Mouse (Mus musculus) midbrain, postnatal 0 days (tissue): Measurements from ENCODE around the gene Ccdc103. TPM values are rescaled to one million over a fixed set of nuclear protein-coding genes. Genes with fewer than 3 reads are reported as not detected.

Experiments used
- ATAC-seq: fragments of 200-750 bp; cut with Nextera tagmentation; 2 replicates; pipeline ENCODE4 v1.8.0; 2017; ENCODE audit warnings: moderate number of reproducible peaks, mild to moderate bottlenecking, moderate TSS enrichment, moderate library complexity; ENCODE audit not compliant: low FRiP score
- DNase-seq: peaks from one replicate; pipeline ENCODE4 v3.0.0-alpha.2; 2015; ENCODE audit warnings: low spot score
- H3K27ac ChIP-seq: fragments of 300-500 bp; sonication (generic); 2 replicates; pipeline ENCODE4 v1.5.1; 2014; ENCODE audit warnings: low read depth, mild to moderate bottlenecking, low read length, mixed read lengths
- H3K27me3 ChIP-seq: fragments of 300-500 bp; sonication (generic); 2 replicates; pipeline ENCODE4 v1.6.1; 2014; ENCODE audit warnings: low read length, control low read depth, mixed read lengths; ENCODE audit not compliant: insufficient read depth
- H3K36me3 ChIP-seq: fragments of 300-500 bp; sonication (generic); 2 replicates; pipeline ENCODE4 v1.6.1; 2014; ENCODE audit warnings: low read length, control low read depth, mixed read lengths; ENCODE audit not compliant: insufficient read depth
- H3K4me1 ChIP-seq: fragments of 300-500 bp; sonication (generic); 2 replicates; pipeline ENCODE4 v1.6.1; 2014; ENCODE audit warnings: mild to moderate bottlenecking, control low read depth, antibody characterized with exemption, low read length, mixed read lengths; ENCODE audit not compliant: insufficient read depth
- H3K4me2 ChIP-seq: fragments of 300-500 bp; sonication (generic); 2 replicates; pipeline ENCODE4 v1.6.1; 2014; ENCODE audit warnings: low read depth, mild to moderate bottlenecking, low read length, mixed read lengths; ENCODE audit not compliant: poor library complexity, severe bottlenecking
- H3K4me3 ChIP-seq: fragments of 300-500 bp; sonication (generic); 2 replicates; pipeline ENCODE4 v1.5.1; 2014; ENCODE audit warnings: low read depth, mild to moderate bottlenecking, low read length, moderate library complexity
- H3K9ac ChIP-seq: fragments of 300-500 bp; sonication (generic); replicated peaks from 2 replicates; pipeline ENCODE4 v1.6.1; 2014; ENCODE audit warnings: mild to moderate bottlenecking, low read length, moderate library complexity, mixed read lengths; ENCODE audit not compliant: poor library complexity, severe bottlenecking
- H3K9me3 ChIP-seq: fragments of 300-500 bp; sonication (generic); 2 replicates; pipeline ENCODE4 v1.6.1; 2016; ENCODE audit warnings: low read length, control low read depth
- CTCF ChIP-seq: IDR thresholded peaks from 2 replicates; pipeline ENCODE4 v1.5.1; 2016; ENCODE audit warnings: antibody characterized with exemption, mild to moderate bottlenecking
- WGBS: fragments of 180-500 bp; shearing (Covaris S2); extraction: QIAGEN DNeasy Blood & Tissue Kit; methylation state at CpG from one replicate; pipeline ENCODE4 v1.1.7; 2014; 5-methylcytosine and 5-hydroxymethylcytosine counted together
- polyA plus RNA-seq: library from polyadenylated mRNA; unstranded; fragments of >200 nt; fragmentation: Nextera tagmentation; extraction: Ambion mirVana; gene quantifications from 2 replicates; pipeline ENCODE4 v1.2.1, GENCODE M21; 2015
- total RNA-seq: library from RNA; depleted of rRNA; stranded (reverse); fragments of >200 nt; gene quantifications from 2 replicates; pipeline ENCODE4 v1.2.3, GENCODE M21; 2014; rRNA removed

Gene Ccdc103
- 0.33 and 1.6 TPM in 2 replicates for total RNA-seq
- polyA plus RNA-seq, result 1.7 and 1.8 TPM in 2 replicates

DNA sequence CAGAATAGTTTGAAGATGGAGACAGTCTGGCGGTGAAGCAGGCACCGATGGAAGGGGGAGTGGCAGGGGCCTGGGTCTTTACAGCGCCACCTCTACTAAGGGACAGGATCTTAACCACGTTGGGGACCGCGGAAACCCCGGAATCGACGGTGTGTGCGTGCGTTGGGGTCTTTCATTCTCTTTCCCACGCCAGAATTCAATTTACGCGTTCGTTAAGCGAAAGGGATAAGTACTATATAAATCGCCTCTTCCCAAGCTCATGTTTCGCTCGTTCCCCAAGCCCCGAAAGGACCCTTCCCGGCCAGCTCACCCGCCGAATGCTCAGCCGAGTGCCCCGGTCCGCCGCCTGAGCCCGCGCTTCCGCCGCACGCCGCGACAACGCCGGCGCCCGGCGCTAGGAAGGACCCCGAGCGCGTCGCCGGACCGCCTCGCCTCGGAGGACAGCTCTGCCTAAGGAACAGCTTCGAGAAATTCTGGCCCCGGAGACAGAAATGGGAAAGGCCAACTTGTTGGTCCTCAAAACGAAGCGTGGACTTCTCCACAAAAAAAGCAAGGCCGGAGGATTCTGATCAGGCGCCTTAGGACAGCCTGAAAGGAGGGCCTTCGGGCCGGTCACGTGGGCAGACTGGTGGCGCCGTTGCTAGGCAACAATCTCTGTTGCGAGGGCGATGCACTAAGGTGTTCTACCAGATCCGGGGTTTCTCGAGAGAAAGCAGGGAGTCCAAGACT, at the start of gene Ccdc103, which contains the start of gene Eftud2:
Gene Ccdc103 (plus strand): TSS at position 620 of the 729 bp plus-strand sequence.
Gene Eftud2 (minus strand): TSS at position 401 of the 729 bp plus-strand sequence.
- H3K36me3 ChIP-seq, result peaks cover 10% of the 10 kb centered on the region
- H3K9me3 ChIP-seq, result no peaks in the 10 kb centered on the region
- H3K27ac ChIP-seq, result peak within 1 kb of the TSS; percentile 85
- peak; percentile 93 for DNase-seq
- peak within 1 kb of the TSS; percentile 67 for H3K9ac ChIP-seq
- no peaks in the 10 kb centered on the region for H3K27me3 ChIP-seq
- peak within 1 kb of the TSS; percentile 69 for H3K4me3 ChIP-seq
- under 1% methylated on average over 62 of the region's 62 CpGs for WGBS
- H3K4me1 ChIP-seq, result peaks cover 5% of the 10 kb centered on the region; the same call in 1 of the 2 replicates
- peak within 1 kb of the TSS; percentile 68 for H3K4me2 ChIP-seq
- peak; percentile 4; the same call in 1 of the 2 replicates for TF ChIP-seq CTCF
- ATAC-seq, result peak; percentile 89

GRCm38 (mm10) chr11:102832700-102833297, 48.2 kb upstream of the Ccdc103 start:
- no peak for TF ChIP-seq CTCF
- DNase-seq (no peak), ATAC-seq (no peak)
- Histone ChIP-seq H3K4me3 (no peak overlapping the region), H3K36me3 (peaks cover 12% of the 10 kb centered on the region), H3K9me3 (no peaks in the 10 kb centered on the region), H3K4me2 (no peak overlapping the region), H3K27me3 (no peaks in the 10 kb centered on the region), H3K27ac (no peak overlapping the region), H3K9ac (no peak overlapping the region), H3K4me1 (peaks cover 2% of the 10 kb centered on the region; the same call in 1 of the 2 replicates)
- WGBS, result 69% methylated on average over 18 of the region's 18 CpGs

DNA sequence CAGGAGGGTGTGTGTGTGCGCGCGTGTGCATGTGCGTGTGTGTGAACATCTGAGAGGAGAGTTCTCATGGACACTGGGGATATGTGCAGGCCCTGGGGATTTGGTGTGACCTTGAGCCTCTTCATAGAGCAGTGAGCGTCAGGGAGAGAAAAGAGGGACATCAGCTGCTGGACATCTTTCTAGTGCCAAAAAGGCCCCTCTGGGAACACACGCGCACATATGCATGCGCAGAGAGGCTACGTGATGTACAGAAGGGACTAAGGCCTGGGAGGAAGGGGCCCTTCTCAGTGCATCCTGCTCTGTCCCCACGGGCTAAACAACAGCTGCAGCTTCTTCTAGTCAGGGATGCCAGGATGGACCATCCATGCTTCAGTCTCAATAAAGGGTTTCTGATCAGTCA, 46.8 kb upstream of the Ccdc103 start:
- no peaks in the 10 kb centered on the region for H3K9me3 ChIP-seq
- H3K4me1 ChIP-seq, result no peaks in the 10 kb centered on the region
- DNase-seq (no peak), ATAC-seq (no peak)
- no peaks in the 10 kb centered on the region for H3K27me3 ChIP-seq
- H3K9ac ChIP-seq, result peak overlapping the region; percentile 42; the same call in 1 of the 2 replicates
- no peak overlapping the region for H3K4me3 ChIP-seq
- no peak overlapping the region for H3K27ac ChIP-seq
- WGBS, result 88% methylated on average over 10 of the region's 10 CpGs
- no peak overlapping the region for H3K4me2 ChIP-seq
- no peak for TF ChIP-seq CTCF
- peaks cover 26% of the 10 kb centered on the region for H3K36me3 ChIP-seq

DNA sequence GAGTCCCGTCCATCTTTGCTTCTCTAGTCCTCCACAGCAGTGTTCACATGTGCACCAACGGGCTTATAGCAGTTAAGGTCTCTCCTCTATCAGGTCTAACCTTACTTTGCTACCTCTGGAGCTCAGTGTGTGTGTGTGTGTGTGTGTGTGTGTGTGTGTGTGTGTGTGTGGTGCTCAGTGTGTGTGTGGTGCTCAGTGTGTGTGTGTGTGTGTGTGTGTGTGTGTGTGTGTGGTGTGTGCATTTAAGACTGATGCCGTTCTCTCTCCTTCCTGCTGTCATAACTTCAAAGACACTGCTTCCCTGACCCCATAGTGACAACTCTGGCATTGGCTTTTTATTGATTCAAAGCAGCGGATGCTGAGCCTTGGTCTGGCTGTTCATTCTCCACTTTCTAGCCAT, 45.5 kb upstream of the Ccdc103 start, which contains the start of gene Higd1b:
Gene Higd1b (plus strand): TSS at position 301 of the 400 bp plus-strand sequence.
- no peak within 1 kb of the TSS for H3K4me3 ChIP-seq
- DNase-seq (no peak), ATAC-seq (no peak)
- H3K9me3 ChIP-seq, result no peaks in the 10 kb centered on the region
- 0 out of 2 replicates have a peak within 1 kb of the TSS, but pooled peaks have one; percentile 13 for H3K27ac ChIP-seq
- no peaks in the 10 kb centered on the region for H3K4me1 ChIP-seq
- TF ChIP-seq CTCF, result no peak
- H3K4me2 ChIP-seq, result no peak within 1 kb of the TSS
- no peaks in the 10 kb centered on the region for H3K27me3 ChIP-seq
- 76% methylated on average over 4 of the region's 4 CpGs for WGBS
- H3K36me3 ChIP-seq, result peaks cover 38% of the 10 kb centered on the region
- H3K9ac ChIP-seq, result no peak within 1 kb of the TSS

GRCm38 (mm10) chr11:102836146-102836545, 44.9 kb upstream of the Ccdc103 start:
- Histone ChIP-seq H3K9ac (no peak overlapping the region), H3K36me3 (peaks cover 43% of the 10 kb centered on the region), H3K27me3 (no peaks in the 10 kb centered on the region), H3K4me3 (no peak overlapping the region), H3K4me2 (no peak overlapping the region), H3K9me3 (no peaks in the 10 kb centered on the region), H3K4me1 (no peaks in the 10 kb centered on the region), H3K27ac (0 out of 2 replicates have a peak overlapping the region, but pooled peaks have one; percentile 13)
- TF ChIP-seq CTCF, result no peak
- WGBS, result 88% methylated on average over 9 of the region's 9 CpGs
- DNase-seq, result no peak
- ATAC-seq, result no peak
